Mouse (Mus musculus) skeletal muscle tissue, adult 2 months (tissue): ENCODE measurements at regions not wholly inside any gene's neighbourhood (a gene's known extent, or its start where the extent isn't known, plus 50 kb on each side); places are given as distances from the start of the nearest gene placed in this dataset.

ENCODE experiments used
- DNase-seq: peaks from one replicate; pipeline ENCODE4 v3.0.0-alpha.2; 2012; ENCODE audit warnings: low read depth, low spot score

DNA sequence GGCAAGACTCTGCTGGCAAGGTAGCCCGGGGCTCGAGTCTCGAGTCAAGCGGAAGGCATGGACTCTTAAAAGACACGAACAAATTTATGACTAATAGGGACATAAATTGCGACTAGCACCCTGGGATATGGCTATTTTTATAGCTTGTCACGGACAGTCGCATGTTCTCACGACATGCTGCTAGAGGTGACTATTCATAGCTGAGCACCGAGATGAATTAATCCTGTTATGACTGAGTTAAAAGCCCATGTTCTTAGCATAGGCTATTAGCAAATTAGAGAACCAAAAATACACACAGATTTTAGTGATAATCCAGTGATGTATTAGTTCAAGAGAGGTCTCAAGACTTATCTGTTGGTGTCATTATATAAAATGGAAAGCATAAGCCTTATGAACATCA lies 539.2 kb downstream of the Gm19410 start:
- no peak for DNase-seq

GRCm38 (mm10) chr8:36306336-36306735 lies 540.7 kb downstream of the Gm19410 start:
- no peak for DNase-seq

- no peak for DNase-seq
These were observed 541.9 kb downstream of the Gm19410 start for GRCm38 (mm10) chr8:36307496-36307895.

- no peak for DNase-seq
These were observed 542.5 kb downstream of the Gm19410 start for GRCm38 (mm10) chr8:36308056-36308455.

DNA sequence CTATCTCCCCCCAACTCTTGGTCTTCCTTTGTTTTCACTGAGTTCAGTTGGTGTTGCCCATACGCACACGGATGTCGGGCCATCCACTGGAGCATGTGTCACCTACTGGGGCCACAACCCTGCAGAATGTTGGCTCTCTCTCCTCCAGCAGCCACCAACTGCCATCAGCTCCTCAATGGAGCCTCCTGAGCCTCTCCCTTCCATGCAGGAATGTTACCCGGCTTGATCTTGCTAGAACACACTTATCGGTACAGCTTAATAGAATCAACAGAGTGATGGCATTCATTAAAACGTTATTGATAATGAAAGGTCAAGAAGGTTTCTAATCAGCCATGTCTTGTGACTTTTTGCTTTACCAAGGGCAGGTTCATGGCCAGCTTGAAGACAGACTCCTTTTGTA lies 543.7 kb downstream of the Gm19410 start:
- DNase-seq, result no peak

GRCm38 (mm10) chr8:36309952-36310351 lies 544.4 kb downstream of the Gm19410 start:
- no peak for DNase-seq

GRCm38 (mm10) chr8:36311734-36312133 lies 546.1 kb downstream of the Gm19410 start:
- no peak for DNase-seq

- no peak for DNase-seq
These were observed 547.4 kb downstream of the Gm19410 start for GRCm38 (mm10) chr8:36312963-36313362.

- no peak for DNase-seq
These were observed 552.8 kb downstream of the Gm19410 start for GRCm38 (mm10) chr8:36318396-36318795.

DNA sequence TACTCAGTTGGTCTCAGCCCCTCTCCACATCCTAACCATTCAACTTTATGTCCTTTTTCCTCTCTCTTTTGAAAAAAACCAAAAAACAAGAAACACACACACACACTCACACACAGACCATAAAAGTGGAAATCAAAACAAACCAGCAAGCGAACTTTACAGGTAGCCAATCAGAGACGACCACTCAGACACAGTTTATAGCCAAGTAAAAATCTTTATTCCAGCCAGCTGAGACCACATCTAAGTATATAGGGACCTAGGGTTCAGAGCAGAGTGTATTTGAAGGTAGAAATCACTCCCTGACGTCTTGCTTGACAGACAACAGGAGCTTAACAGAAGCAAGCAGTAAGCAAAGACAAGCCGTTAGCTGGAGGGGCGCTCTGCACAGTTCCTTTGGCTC lies 553.3 kb downstream of the Gm19410 start:
- DNase-seq, result no peak

DNA sequence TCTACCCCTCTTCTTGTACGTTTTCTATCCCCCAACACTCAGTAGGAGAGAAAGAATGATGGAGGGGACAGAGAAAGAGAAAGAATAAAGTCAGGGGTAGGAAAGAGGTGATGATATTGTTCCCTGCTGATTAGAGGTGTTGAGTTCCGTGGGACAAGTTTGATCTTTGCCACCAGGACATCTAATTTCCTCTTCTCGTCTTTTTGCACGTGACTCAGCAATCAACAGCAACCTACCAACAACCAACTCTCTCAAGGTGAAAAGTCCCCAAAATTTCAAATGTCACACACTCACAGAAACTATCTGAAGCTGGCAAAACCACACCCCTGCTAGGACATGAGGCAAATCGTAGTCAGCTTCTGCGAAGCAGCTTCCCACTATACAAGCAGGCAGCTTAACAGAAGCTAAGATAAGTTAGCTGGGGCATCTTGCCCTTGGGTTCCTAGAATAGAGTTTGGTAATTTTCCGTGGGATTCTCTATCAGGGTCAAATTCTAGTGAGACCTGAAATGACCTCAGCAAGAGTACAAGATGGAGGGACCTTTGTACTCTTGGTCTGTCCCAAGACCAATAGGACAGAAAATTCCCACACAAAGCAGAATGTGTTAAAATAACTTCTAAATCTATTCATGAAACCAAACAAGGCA lies 553.8 kb downstream of the Gm19410 start:
- DNase-seq, result no peak

DNA sequence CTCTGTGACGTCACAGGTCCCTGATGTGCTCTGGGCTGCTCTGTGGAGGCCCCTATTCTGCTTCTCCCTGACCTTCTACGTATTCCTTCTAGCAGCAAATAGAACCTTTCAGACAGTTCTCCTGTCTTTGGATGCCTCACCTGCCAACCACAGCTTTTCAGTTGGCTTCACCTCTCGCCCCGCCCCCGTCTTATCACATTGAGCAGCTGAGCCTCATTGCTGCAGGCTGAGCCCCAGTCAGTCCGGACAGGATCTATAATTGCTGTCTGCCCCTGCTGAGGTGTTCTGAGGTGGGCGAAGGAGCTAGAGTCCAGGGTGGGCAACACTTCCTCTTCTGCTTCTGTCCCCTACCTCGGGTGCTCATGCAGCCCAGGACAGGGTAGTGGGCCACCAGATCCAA lies 556.5 kb downstream of the Gm19410 start:
- DNase-seq, result no peak

GRCm38 (mm10) chr8:36322578-36322977 lies 557.0 kb downstream of the Gm19410 start:
- no peak for DNase-seq

DNA sequence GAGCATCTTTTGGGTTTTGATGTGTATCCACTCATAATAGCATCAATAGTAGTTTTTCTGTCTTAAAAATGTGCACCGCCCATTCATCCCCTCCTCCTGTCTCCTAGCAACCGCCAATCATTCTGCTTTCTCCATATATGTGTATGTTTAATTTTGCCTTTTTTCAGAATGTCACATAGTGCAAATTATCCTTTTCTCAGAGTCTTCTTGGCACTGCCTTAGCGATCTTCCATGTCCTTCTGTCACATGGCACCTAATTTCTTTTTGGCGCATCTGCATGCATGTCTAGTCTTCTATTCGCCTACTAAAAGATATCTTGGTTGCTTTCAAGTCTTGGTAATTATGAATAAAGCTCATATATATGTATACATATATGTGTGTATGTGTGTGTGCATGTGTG lies 573.0 kb downstream of the Gm19410 start:
- no peak for DNase-seq

GRCm38 (mm10) chr8:36339449-36339848 lies 573.9 kb downstream of the Gm19410 start:
- no peak for DNase-seq

- DNase-seq, result no peak
These were observed 574.9 kb downstream of the Gm19410 start for GRCm38 (mm10) chr8:36340454-36340853.

- DNase-seq, result no peak
These were observed 576.4 kb downstream of the Gm19410 start for GRCm38 (mm10) chr8:36341965-36342364.

GRCm38 (mm10) chr8:36342650-36343049 lies 577.1 kb downstream of the Gm19410 start:
- DNase-seq, result no peak

GRCm38 (mm10) chr8:36346682-36347324 lies 581.2 kb downstream of the Gm19410 start:
- peak; percentile 69 for DNase-seq

- DNase-seq, result no peak
These were observed 582.5 kb downstream of the Gm19410 start for GRCm38 (mm10) chr8:36348067-36348466.

DNA sequence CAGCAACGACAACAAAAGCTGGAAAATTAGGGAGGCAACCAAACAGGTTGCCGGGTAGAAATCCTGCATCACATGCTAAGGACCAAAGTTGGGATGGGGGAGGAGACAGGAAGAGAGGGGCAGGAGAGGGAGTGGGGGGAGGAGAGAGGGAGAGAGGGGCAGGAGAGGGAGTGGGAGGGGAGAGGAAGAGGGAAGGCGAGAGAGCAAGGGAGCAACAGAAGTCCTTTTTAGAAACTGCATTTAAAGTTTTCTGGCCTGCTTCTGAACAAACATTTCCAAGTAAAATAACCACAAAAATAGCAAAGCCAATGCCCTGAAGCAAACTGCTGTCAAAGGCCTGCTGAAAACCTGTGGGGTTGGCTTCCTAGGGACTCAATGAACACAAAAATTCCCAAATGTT lies 589.3 kb downstream of the Gm19410 start:
- no peak for DNase-seq

DNA sequence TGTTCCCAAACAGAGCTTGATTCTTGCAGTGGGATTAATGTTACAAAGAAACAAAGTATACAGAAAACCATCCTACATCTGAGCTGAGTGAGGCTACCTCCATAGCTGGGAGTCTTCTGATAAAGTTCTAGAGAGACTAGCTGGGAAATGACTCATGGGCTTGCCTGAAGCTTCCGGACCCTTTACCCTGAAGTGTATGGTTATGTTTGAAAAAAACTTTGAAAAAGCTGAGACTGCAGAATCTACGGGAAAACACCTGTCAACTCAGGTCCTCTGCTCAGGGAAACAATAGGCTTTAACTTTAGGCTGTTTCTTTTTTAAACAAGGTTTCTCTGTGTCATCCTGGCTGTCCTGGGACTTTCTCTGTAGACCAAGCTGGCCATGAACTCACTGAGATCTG lies 593.4 kb downstream of the Gm19410 start:
- no peak for DNase-seq

DNA sequence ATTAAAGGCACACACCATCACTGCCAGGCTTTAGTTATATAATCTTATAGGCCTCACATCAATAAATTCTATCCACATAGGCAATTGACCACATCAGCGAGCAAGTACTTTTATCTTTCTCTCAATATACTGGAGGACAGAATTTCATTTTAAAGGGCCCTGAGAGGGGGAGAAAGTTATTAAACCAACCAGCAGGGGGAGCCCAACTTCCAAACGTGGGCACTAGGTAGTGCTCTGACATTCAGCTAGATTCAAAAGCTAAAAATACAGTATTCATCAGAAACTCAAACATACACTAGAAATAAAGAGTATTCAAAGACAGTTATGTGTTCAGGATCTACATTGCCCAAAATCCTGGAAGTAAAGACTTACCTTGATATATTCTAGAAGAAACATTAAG lies 595.7 kb downstream of the Gm19410 start:
- peak; percentile 34 for DNase-seq

DNA sequence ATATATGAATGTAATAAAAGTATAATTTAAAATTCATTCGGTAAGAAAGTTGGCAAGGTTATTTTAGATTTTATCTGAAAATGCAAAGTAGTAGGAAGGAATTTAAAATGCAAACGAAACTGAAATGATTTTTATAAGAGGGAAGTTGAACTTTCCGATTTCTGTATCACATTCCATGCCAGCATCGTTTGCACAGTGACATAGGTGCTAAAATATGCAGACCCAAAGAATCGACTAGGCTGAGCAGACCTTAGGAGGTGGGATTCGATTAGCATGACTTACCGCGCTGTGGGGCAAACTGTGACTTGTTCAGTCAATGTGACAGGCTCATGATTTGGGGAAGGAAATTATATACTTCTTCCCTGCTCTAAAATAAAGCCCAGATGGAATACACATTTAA lies 596.2 kb downstream of the Gm19410 start:
- DNase-seq, result no peak
